Mouse (Mus musculus) hindbrain, embryonic 15.5 days (tissue): Measurements from ENCODE around the gene Hoxc11. TPM values are rescaled to one million over a fixed set of nuclear protein-coding genes. Genes with fewer than 3 reads are reported as not detected.

ENCODE experiments used
- ATAC-seq: fragments of 200-750 bp; cut with Nextera tagmentation; 2 replicates; pipeline ENCODE4 v1.8.0; 2017; ENCODE audit warnings: low read depth, moderate number of reproducible peaks, moderate TSS enrichment; ENCODE audit not compliant: low FRiP score
- H3K27ac ChIP-seq: fragments of 300-500 bp; sonication (generic); replicated peaks from 2 replicates; pipeline ENCODE4 v1.5.1; 2015; ENCODE audit warnings: mild to moderate bottlenecking, inconsistent platforms
- H3K27me3 ChIP-seq: fragments of 300-500 bp; sonication (generic); 2 replicates; pipeline ENCODE4 v1.6.1; 2015; ENCODE audit warnings: control low read depth, inconsistent platforms
- H3K36me3 ChIP-seq: fragments of 300-500 bp; sonication (generic); 2 replicates; pipeline ENCODE4 v1.6.1; 2015; ENCODE audit warnings: control low read depth, inconsistent platforms
- H3K4me1 ChIP-seq: fragments of 300-500 bp; sonication (generic); replicated peaks from 2 replicates; pipeline ENCODE4 v1.6.1; 2015; ENCODE audit warnings: control low read depth, inconsistent platforms
- H3K4me2 ChIP-seq: fragments of 300-500 bp; sonication (generic); 2 replicates; pipeline ENCODE4 v1.6.1; 2015; ENCODE audit warnings: moderate library complexity, mild to moderate bottlenecking, inconsistent platforms
- H3K4me3 ChIP-seq: fragments of 300-500 bp; sonication (generic); 2 replicates; pipeline ENCODE4 v1.5.1; 2015; ENCODE audit warnings: mild to moderate bottlenecking, inconsistent platforms
- H3K9ac ChIP-seq: fragments of 300-500 bp; sonication (generic); 2 replicates; pipeline ENCODE4 v1.6.1; 2015; ENCODE audit warnings: inconsistent platforms
- H3K9me3 ChIP-seq: fragments of 300-500 bp; sonication (generic); 2 replicates; pipeline ENCODE4 v1.6.1; 2016; ENCODE audit warnings: control low read depth, inconsistent platforms
- WGBS: fragments of 180-500 bp; shearing (Covaris S2); methylation state at CpG from one replicate; pipeline ENCODE4 v1.1.7; 2015; 5-methylcytosine and 5-hydroxymethylcytosine counted together
- polyA plus RNA-seq: library from polyadenylated mRNA; unstranded; fragments of >200 nt; fragmentation: Nextera tagmentation; extraction: Ambion mirVana; gene quantifications from 2 replicates; pipeline ENCODE4 v1.2.1, GENCODE M21; 2015

Gene Hoxc11
- polyA plus RNA-seq: not detected in 2 replicates

- WGBS: under 1% methylated on average over 56 of the region's 57 CpGs
- Histone ChIP-seq H3K4me1 (no peaks in the 10 kb centered on the region), H3K27me3 (peaks cover 83% of the 10 kb centered on the region), H3K9me3 (no peaks in the 10 kb centered on the region), H3K9ac (no peak within 1 kb of the TSS), H3K27ac (no peak within 1 kb of the TSS), H3K4me2 (no peak within 1 kb of the TSS), H3K4me3 (no peak within 1 kb of the TSS), H3K36me3 (no peaks in the 10 kb centered on the region)
- no peak for ATAC-seq
Measured at GRCm38 (mm10) chr15:102954192-102955006, at the start of gene Hoxc11. TSS of gene Hoxc11 (plus strand) at chr15:102954427.

GRCm38 (mm10) chr15:102904946-102905345, 49.3 kb upstream of the Hoxc11 start:
- ATAC-seq: no peak
- H3K4me1 ChIP-seq: no peaks in the 10 kb centered on the region
- H3K9ac ChIP-seq: no peak overlapping the region
- no peak overlapping the region for H3K4me2 ChIP-seq
- H3K4me3 ChIP-seq: no peak overlapping the region
- H3K9me3 ChIP-seq: no peaks in the 10 kb centered on the region
- WGBS: 69% methylated on average over 1 of the region's 1 CpGs
- H3K27me3 ChIP-seq: peaks cover 88% of the 10 kb centered on the region
- H3K36me3 ChIP-seq: no peaks in the 10 kb centered on the region
- no peak overlapping the region for H3K27ac ChIP-seq

- WGBS: under 1% methylated on average over 4 of the region's 4 CpGs
Measured at GRCm38 (mm10) chr15:102909536-102909935, 44.7 kb upstream of the Hoxc11 start.

GRCm38 (mm10) chr15:102910038-102910437, 44.2 kb upstream of the Hoxc11 start:
- no peaks in the 10 kb centered on the region for H3K36me3 ChIP-seq
- ATAC-seq: no peak
- peaks cover 92% of the 10 kb centered on the region for H3K27me3 ChIP-seq
- no peaks in the 10 kb centered on the region for H3K9me3 ChIP-seq
- H3K4me2 ChIP-seq: no peak overlapping the region
- no peak overlapping the region for H3K4me3 ChIP-seq
- no peak overlapping the region for H3K9ac ChIP-seq
- 0% methylated on average over 18 of the region's 18 CpGs for whole genome bisulfite sequencing
- H3K4me1 ChIP-seq: no peaks in the 10 kb centered on the region
- H3K27ac ChIP-seq: no peak overlapping the region

More at GRCm38 (mm10) chr15:102909536-102909935, 44.7 kb upstream of the Hoxc11 start:
- Histone ChIP-seq H3K4me1 (no peaks in the 10 kb centered on the region), H3K27me3 (peaks cover 92% of the 10 kb centered on the region), H3K4me2 (no peak overlapping the region), H3K36me3 (no peaks in the 10 kb centered on the region), H3K4me3 (no peak overlapping the region), H3K9me3 (no peaks in the 10 kb centered on the region), H3K9ac (no peak overlapping the region), H3K27ac (no peak overlapping the region)
- ATAC-seq: no peak

- ATAC-seq: no peak
- WGBS: 1% methylated on average over 22 of the region's 22 CpGs
- Histone ChIP-seq H3K36me3 (no peaks in the 10 kb centered on the region), H3K4me3 (no peak overlapping the region), H3K4me2 (no peak overlapping the region), H3K27ac (no peak overlapping the region), H3K9me3 (no peaks in the 10 kb centered on the region), H3K27me3 (peaks cover 91% of the 10 kb centered on the region), H3K9ac (no peak overlapping the region), H3K4me1 (no peaks in the 10 kb centered on the region)
Measured at GRCm38 (mm10) chr15:102910496-102911095, 43.6 kb upstream of the Hoxc11 start.

GRCm38 (mm10) chr15:102913038-102913585, 41.1 kb upstream of the Hoxc11 start:
- no peak for ATAC-seq

GRCm38 (mm10) chr15:102917972-102918572, 36.2 kb upstream of the Hoxc11 start:
- Histone ChIP-seq H3K36me3 (no peaks in the 10 kb centered on the region), H3K27me3 (peaks cover 93% of the 10 kb centered on the region), H3K4me3 (no peak overlapping the region), H3K4me2 (no peak overlapping the region), H3K27ac (no peak overlapping the region), H3K9me3 (no peaks in the 10 kb centered on the region), H3K4me1 (0 out of 2 replicates have a peak, but pooled peaks cover 3% of the 10 kb centered on the region), H3K9ac (no peak overlapping the region)
- WGBS: 1% methylated on average over 20 of the region's 20 CpGs
- no peak for ATAC-seq

More at GRCm38 (mm10) chr15:102913038-102913585, 41.1 kb upstream of the Hoxc11 start:
- Histone ChIP-seq H3K9me3 (no peaks in the 10 kb centered on the region), H3K9ac (no peak overlapping the region), H3K27ac (no peak overlapping the region), H3K36me3 (no peaks in the 10 kb centered on the region), H3K27me3 (peaks cover 93% of the 10 kb centered on the region), H3K4me1 (no peaks in the 10 kb centered on the region), H3K4me2 (no peak overlapping the region), H3K4me3 (no peak overlapping the region)
- WGBS: under 1% methylated on average over 19 of the region's 19 CpGs

GRCm38 (mm10) chr15:102918611-102919265, 35.5 kb upstream of the Hoxc11 start:
- WGBS: 2% methylated on average over 7 of the region's 7 CpGs
- no peak overlapping the region for H3K9ac ChIP-seq
- H3K27ac ChIP-seq: no peak overlapping the region
- H3K4me3 ChIP-seq: no peak overlapping the region
- H3K4me2 ChIP-seq: no peak overlapping the region
- H3K36me3 ChIP-seq: no peaks in the 10 kb centered on the region
- H3K4me1 ChIP-seq: 0 out of 2 replicates have a peak, but pooled peaks cover 3% of the 10 kb centered on the region
- ATAC-seq: no peak
- H3K27me3 ChIP-seq: peaks cover 93% of the 10 kb centered on the region
- H3K9me3 ChIP-seq: no peaks in the 10 kb centered on the region

- ATAC-seq: no peak
- H3K36me3 ChIP-seq: no peaks in the 10 kb centered on the region
- no peak overlapping the region for H3K4me2 ChIP-seq
- H3K4me3 ChIP-seq: no peak overlapping the region
- H3K27ac ChIP-seq: no peak overlapping the region
- peaks cover 95% of the 10 kb centered on the region for H3K27me3 ChIP-seq
- H3K9ac ChIP-seq: no peak overlapping the region
- H3K4me1 ChIP-seq: 0 out of 2 replicates have a peak, but pooled peaks cover 3% of the 10 kb centered on the region
- 1% methylated on average over 12 of the region's 12 CpGs for WGBS
- no peaks in the 10 kb centered on the region for H3K9me3 ChIP-seq
Measured at GRCm38 (mm10) chr15:102919336-102920180, 34.7 kb upstream of the Hoxc11 start.

GRCm38 (mm10) chr15:102920619-102921018, 33.6 kb upstream of the Hoxc11 start:
- WGBS: under 1% methylated on average over 20 of the region's 20 CpGs
- no peak overlapping the region for H3K9ac ChIP-seq
- no peak overlapping the region for H3K27ac ChIP-seq
- H3K9me3 ChIP-seq: no peaks in the 10 kb centered on the region
- ATAC-seq: no peak
- H3K4me3 ChIP-seq: peak overlapping the region; percentile 5; the same call in 1 of the 2 replicates
- 0 out of 2 replicates have a peak, but pooled peaks cover 3% of the 10 kb centered on the region for H3K4me1 ChIP-seq
- no peaks in the 10 kb centered on the region for H3K36me3 ChIP-seq
- H3K4me2 ChIP-seq: peak overlapping the region; percentile 27; the same call in 1 of the 2 replicates
- peaks cover 94% of the 10 kb centered on the region for H3K27me3 ChIP-seq
